Mouse (Mus musculus): ENCODE measurements around the gene Gm4881.

Gm4881 gene

GRCm38 (mm10) chr7:24955226-24955625 is 10.9 kb upstream of the Gm4881 start:
- in situ Hi-C loops (cut with MboI; ENCODE audit: low sequenced_read_pairs), result loop anchor here (5.0 kb wide), 1 partner anchor 33 kb away; no protein-coding TSS in a partner anchor

- in situ Hi-C loops (cut with MboI; ENCODE audit: low sequenced_read_pairs), result no loop called here
Measured at GRCm38 (mm10) chr7:24954450-24954849, 10.2 kb upstream of the Gm4881 start.

GRCm38 (mm10) chr7:24953966-24954365 is 9.7 kb upstream of the Gm4881 start:
- in situ Hi-C loops (cut with MboI; ENCODE audit: low sequenced_read_pairs), result no loop called here

GRCm38 (mm10) chr7:24949958-24950623 is 5.8 kb upstream of the Gm4881 start:
- in situ Hi-C loops (cut with MboI; ENCODE audit: low sequenced_read_pairs), result no loop called here

GRCm38 (mm10) chr7:24948774-24949173 is 4.5 kb upstream of the Gm4881 start:
- in situ Hi-C loops (cut with MboI; ENCODE audit: low sequenced_read_pairs), result no loop called here

GRCm38 (mm10) chr7:24947316-24948048 is 3.2 kb upstream of the Gm4881 start:
- in situ Hi-C loops (cut with MboI; ENCODE audit: low sequenced_read_pairs), result no loop called here

GRCm38 (mm10) chr7:24943641-24944040 is 653 bp downstream of the Gm4881 start:
- in situ Hi-C loops (cut with MboI; ENCODE audit: low sequenced_read_pairs), result no loop called here

GRCm38 (mm10) chr7:24931651-24932050 is 12.6 kb downstream of the Gm4881 start:
- in situ Hi-C loops (cut with MboI; ENCODE audit: low sequenced_read_pairs), result no loop called here

- in situ Hi-C loops (cut with MboI; ENCODE audit: low sequenced_read_pairs), result no loop called here
Measured at GRCm38 (mm10) chr7:24930475-24930874, 13.8 kb downstream of the Gm4881 start.

GRCm38 (mm10) chr7:24919728-24920127 is 24.6 kb downstream of the Gm4881 start:
- in situ Hi-C loops (cut with MboI; ENCODE audit: low sequenced_read_pairs), result loop anchor here (5.0 kb wide), 1 partner anchor 38 kb away; no protein-coding TSS in a partner anchor

GRCm38 (mm10) chr7:24918763-24919323 is 25.5 kb downstream of the Gm4881 start:
- in situ Hi-C loops (cut with MboI; ENCODE audit: low sequenced_read_pairs), result no loop called here

GRCm38 (mm10) chr7:24912480-24912879 is 31.8 kb downstream of the Gm4881 start:
- in situ Hi-C loops (cut with MboI; ENCODE audit: low sequenced_read_pairs), result no loop called here

- in situ Hi-C loops (cut with MboI; ENCODE audit: low sequenced_read_pairs), result no loop called here
Measured at GRCm38 (mm10) chr7:24907211-24907748, 37.0 kb downstream of the Gm4881 start.

- in situ Hi-C loops (cut with MboI; ENCODE audit: low sequenced_read_pairs), result no loop called here
Measured at GRCm38 (mm10) chr7:24906551-24906950, 37.7 kb downstream of the Gm4881 start.

- in situ Hi-C loops (cut with MboI; ENCODE audit: low sequenced_read_pairs), result loop anchor here (5.0 kb wide), 1 partner anchor 53 kb away; no protein-coding TSS in a partner anchor
Measured at GRCm38 (mm10) chr7:24904936-24905335, 39.4 kb downstream of the Gm4881 start.

GRCm38 (mm10) chr7:24904070-24904483 is 40.2 kb downstream of the Gm4881 start:
- in situ Hi-C loops (cut with MboI; ENCODE audit: low sequenced_read_pairs), result loop anchor here (5.0 kb wide), 1 partner anchor 52 kb away; no protein-coding TSS in a partner anchor

GRCm38 (mm10) chr7:24903444-24903825 is 40.9 kb downstream of the Gm4881 start:
- in situ Hi-C loops (cut with MboI; ENCODE audit: low sequenced_read_pairs), result loop anchor here (5.0 kb wide), 1 partner anchor 51 kb away; no protein-coding TSS in a partner anchor

GRCm38 (mm10) chr7:24902630-24903443 is 41.5 kb downstream of the Gm4881 start, which contains the start of gene Arhgef1:
Gene Arhgef1, plus strand, starts transcription at chr7:24902912.
- in situ Hi-C loops (cut with MboI; ENCODE audit: low sequenced_read_pairs), result loop anchor here (5.0 kb wide), 1 partner anchor 51 kb away; no protein-coding TSS in a partner anchor

GRCm38 (mm10) chr7:24902264-24902629 is 42.0 kb downstream of the Gm4881 start:
- in situ Hi-C loops (cut with MboI; ENCODE audit: low sequenced_read_pairs), result loop anchor here (5.0 kb wide), 1 partner anchor 50 kb away; no protein-coding TSS in a partner anchor

- in situ Hi-C loops (cut with MboI; ENCODE audit: low sequenced_read_pairs), result loop anchor here (5.0 kb wide), 1 partner anchor 50 kb away; no protein-coding TSS in a partner anchor
Measured at GRCm38 (mm10) chr7:24901842-24902241, 42.5 kb downstream of the Gm4881 start.
